Mouse (Mus musculus): ENCODE measurements around the gene Mxi1. TPM values are rescaled to one million over a fixed set of nuclear protein-coding genes. Genes with fewer than 3 reads are reported as not detected.

Mxi1 gene
- polyA plus RNA-seq, 1 experiment, result 21.5 TPM

DNA sequence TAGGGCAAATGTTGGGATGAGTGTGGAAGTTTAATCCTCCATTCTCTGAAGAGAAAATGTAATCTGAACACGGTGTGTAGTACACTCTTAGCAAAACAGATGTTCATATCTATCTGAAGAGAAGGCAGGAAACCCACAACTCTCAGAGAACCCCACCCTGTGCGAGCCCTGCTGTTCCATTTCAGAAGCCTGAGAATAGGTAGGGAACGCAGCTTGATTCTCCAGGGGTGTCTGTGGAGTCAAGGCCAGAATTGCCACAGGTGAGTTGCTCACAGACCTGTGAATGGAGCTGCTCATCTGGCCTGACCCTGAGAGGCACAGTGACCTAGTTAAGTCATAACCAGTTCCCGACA is 10.5 kb upstream of the Mxi1 start:
- H3K4me1 ChIP-seq (ENCODE audit: control insufficient read depth, insufficient read depth, low read length), result no peaks in the 10 kb centered on the region
- WGBS, result 76% methylated on average over 4 of the region's 4 CpGs
- TF ChIP-seq CTCF (IDR thresholded peaks at IDR 0.05; ENCODE audit: insufficient read depth, low read length), result no peak
- no peak for TF ChIP-seq POLR2A (IDR thresholded peaks at IDR 0.05; ENCODE audit: borderline replicate concordance, extremely low read depth, low read depth, low read length)
- DNase-seq, result no peak
- no peak overlapping the region for H3K4me3 ChIP-seq (replicated peaks; ENCODE audit: extremely low read depth, low read depth, low read length)

DNA sequence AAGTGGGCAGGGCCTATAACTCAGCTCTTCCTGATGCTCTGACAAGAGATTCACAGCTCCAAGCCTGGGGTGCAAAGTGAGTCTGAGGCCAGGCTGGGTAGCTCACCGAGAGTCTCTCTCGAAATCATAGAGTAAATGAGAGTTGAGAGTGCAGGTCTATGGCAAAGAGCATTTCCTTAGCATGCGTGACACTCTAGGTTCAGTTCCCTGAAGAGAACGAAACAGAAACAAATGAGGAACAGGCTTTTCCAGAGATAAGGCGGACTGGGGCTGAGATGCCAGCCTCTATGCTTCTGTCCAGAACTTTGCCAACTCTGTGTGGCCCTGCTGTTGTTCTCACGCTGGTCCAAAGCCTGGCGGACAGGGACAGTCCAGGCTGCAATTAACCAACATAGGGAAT is 6.9 kb upstream of the Mxi1 start:
- 75% methylated on average over 7 of the region's 7 CpGs for whole genome bisulfite sequencing
- H3K4me3 ChIP-seq (replicated peaks; ENCODE audit: extremely low read depth, low read depth, low read length), result no peak overlapping the region
- DNase-seq, result no peak
- H3K4me1 ChIP-seq (ENCODE audit: control insufficient read depth, insufficient read depth, low read length), result no peaks in the 10 kb centered on the region
- TF ChIP-seq CTCF (IDR thresholded peaks at IDR 0.05; ENCODE audit: insufficient read depth, low read length) (no peak), POLR2A (IDR thresholded peaks at IDR 0.05; ENCODE audit: borderline replicate concordance, extremely low read depth, low read depth, low read length) (no peak)

DNA sequence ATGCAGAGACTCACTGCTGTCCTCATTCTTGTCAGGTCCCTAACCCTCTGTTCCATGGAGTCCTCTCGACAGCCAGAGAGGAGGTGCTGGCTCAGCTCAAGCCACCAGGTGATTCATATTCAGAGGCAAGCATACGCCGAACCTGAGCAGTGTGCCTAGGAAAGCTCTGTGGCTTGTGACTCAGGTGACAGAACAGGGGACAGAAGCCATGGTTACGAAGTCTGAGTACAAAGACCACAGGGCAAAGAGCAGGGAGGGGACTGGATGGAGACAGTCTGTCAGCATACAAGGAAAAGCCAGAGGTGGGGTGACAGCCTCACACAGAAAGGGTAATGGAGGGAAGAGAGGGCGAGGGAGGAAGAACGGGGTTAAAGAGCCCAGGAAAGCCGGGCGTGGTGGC is 4.7 kb upstream of the Mxi1 start:
- Histone ChIP-seq H3K4me3 (replicated peaks; ENCODE audit: extremely low read depth, low read depth, low read length) (no peak overlapping the region), H3K4me1 (ENCODE audit: control insufficient read depth, insufficient read depth, low read length) (no peaks in the 10 kb centered on the region)
- TF ChIP-seq CTCF (IDR thresholded peaks at IDR 0.05; ENCODE audit: insufficient read depth, low read length) (no peak), POLR2A (IDR thresholded peaks at IDR 0.05; ENCODE audit: borderline replicate concordance, extremely low read depth, low read depth, low read length) (no peak)
- no peak for DNase-seq
- 85% methylated on average over 8 of the region's 8 CpGs for WGBS

DNA sequence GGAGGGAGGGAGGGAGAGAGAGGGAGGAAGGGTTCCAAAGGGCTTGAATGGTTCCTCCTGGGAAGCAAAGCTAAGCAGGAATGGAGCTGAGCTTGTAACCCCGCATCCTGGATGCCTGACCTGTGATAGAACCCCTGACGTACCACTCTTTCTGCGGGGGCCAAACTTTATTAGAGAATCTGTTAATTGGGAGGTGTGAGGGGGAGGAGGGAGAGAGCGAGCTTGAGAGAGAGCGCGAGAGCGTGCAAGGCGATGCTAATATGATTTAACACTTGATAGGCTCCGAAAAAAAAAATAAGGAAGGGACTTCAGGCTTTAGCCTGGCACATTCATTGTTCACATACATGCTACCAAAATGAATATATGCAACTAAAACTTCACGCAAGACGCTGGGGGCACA is 3.6 kb upstream of the Mxi1 start:
- DNase-seq, result no peak
- Histone ChIP-seq H3K4me1 (ENCODE audit: control insufficient read depth, insufficient read depth, low read length) (no peaks in the 10 kb centered on the region), H3K4me3 (replicated peaks; ENCODE audit: extremely low read depth, low read depth, low read length) (no peak overlapping the region)
- 59% methylated on average over 11 of the region's 11 CpGs for WGBS
- TF ChIP-seq CTCF (IDR thresholded peaks at IDR 0.05; ENCODE audit: insufficient read depth, low read length) (no peak), POLR2A (IDR thresholded peaks at IDR 0.05; ENCODE audit: borderline replicate concordance, extremely low read depth, low read depth, low read length) (no peak)

DNA sequence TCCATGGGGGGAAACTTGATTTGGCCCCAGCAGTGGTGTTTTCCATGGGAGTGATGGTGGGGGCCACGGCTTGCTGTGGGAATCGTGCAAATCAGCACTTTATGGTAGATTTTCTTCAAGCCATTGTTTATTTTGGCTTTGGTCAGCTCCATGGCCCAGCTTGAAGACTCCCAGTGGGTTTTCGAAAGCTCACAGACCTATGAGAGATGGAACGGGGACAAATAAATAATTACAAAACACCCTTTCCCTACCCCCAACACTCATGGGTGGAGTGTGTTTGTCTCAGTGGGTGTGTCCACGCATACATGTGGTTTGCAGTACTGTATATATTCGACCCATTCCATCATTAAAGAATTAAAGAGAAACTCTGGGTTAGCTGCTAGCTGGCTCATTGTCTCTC is 3.1 kb upstream of the Mxi1 start:
- no peak overlapping the region for H3K4me3 ChIP-seq (replicated peaks; ENCODE audit: extremely low read depth, low read depth, low read length)
- 36% methylated on average over 6 of the region's 6 CpGs for WGBS
- TF ChIP-seq POLR2A (IDR thresholded peaks at IDR 0.05; ENCODE audit: borderline replicate concordance, extremely low read depth, low read depth, low read length) (no peak), CTCF (IDR thresholded peaks at IDR 0.05; ENCODE audit: insufficient read depth, low read length) (no peak)
- DNase-seq, result no peak
- no peaks in the 10 kb centered on the region for H3K4me1 ChIP-seq (ENCODE audit: control insufficient read depth, insufficient read depth, low read length)

DNA sequence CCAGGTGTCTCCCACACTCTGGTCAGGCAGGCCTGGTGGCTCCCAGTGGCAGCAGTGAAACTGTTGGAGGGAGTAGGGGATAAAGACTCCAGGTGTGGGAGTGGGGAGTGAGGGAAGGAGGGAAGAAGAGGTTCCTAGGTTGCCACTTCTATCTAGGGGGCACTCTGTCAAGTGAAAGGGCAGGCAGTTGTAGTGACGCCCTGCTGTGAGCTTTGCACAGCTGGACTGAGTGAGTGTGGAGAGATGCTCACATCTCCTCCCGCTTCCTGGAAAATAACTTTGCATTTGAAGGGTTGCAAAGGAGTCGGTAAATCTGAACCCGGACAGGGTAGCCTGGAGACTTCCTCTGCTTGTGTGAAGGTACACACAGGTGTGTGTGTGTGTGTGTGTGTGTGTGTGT is 687 bp upstream of the Mxi1 start:
- H3K4me1 ChIP-seq (ENCODE audit: control insufficient read depth, insufficient read depth, low read length), result no peaks in the 10 kb centered on the region
- no peak for TF ChIP-seq CTCF (IDR thresholded peaks at IDR 0.05; ENCODE audit: insufficient read depth, low read length)
- no peak for DNase-seq
- H3K4me3 ChIP-seq (replicated peaks; ENCODE audit: extremely low read depth, low read depth, low read length), result no peak overlapping the region
- 48% methylated on average over 4 of the region's 4 CpGs for WGBS

DNA sequence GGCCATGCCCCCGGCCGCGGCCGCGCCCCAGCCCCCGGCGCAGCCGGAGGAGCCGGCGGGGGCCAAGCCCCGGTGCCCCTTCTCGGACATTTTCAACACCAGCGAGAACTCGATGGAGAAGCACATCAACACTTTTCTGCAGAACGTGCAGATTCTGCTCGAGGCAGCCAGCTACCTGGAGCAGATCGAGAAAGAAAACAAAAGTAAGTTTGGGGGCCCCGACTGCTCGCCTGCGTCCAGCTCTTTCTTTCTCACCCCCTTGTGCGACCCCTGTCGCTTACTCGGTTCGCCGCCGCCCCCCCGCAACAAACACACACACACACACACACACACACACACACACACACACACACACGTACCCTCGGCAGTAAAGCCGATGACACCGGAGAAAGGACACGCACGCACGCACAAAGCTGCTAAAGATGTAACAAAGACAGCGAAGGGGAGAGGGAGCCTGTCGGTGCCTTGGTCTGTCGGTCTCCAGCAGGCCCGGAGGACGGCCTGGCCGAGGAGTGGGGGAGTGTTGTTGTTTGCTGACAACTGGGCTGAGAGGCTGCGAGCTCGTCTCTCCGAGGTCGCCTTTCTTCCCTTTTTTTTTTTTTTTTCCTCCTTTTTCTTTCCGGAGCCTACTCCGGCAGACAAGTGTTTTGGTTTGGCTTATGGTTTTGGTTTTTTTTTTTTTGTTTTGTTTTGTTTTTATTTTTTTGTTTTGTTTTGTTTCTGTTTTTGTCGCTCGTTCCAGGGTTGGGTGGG is 629 bp downstream of the Mxi1 start:
- DNase-seq, result peak; percentile 47
- under 1% methylated on average over 47 of the region's 48 CpGs for WGBS
- Histone ChIP-seq H3K4me1 (ENCODE audit: control insufficient read depth, insufficient read depth, low read length) (peaks cover 5% of the 10 kb centered on the region; the same call in 1 of the 2 replicates), H3K4me3 (replicated peaks; ENCODE audit: extremely low read depth, low read depth, low read length) (peak overlapping the region; percentile 98)
- TF ChIP-seq CTCF (IDR thresholded peaks at IDR 0.05; ENCODE audit: insufficient read depth, low read length) (no peak), POLR2A (IDR thresholded peaks at IDR 0.05; ENCODE audit: borderline replicate concordance, extremely low read depth, low read depth, low read length) (peak; percentile 18; the same call in 1 of the 2 replicates)

DNA sequence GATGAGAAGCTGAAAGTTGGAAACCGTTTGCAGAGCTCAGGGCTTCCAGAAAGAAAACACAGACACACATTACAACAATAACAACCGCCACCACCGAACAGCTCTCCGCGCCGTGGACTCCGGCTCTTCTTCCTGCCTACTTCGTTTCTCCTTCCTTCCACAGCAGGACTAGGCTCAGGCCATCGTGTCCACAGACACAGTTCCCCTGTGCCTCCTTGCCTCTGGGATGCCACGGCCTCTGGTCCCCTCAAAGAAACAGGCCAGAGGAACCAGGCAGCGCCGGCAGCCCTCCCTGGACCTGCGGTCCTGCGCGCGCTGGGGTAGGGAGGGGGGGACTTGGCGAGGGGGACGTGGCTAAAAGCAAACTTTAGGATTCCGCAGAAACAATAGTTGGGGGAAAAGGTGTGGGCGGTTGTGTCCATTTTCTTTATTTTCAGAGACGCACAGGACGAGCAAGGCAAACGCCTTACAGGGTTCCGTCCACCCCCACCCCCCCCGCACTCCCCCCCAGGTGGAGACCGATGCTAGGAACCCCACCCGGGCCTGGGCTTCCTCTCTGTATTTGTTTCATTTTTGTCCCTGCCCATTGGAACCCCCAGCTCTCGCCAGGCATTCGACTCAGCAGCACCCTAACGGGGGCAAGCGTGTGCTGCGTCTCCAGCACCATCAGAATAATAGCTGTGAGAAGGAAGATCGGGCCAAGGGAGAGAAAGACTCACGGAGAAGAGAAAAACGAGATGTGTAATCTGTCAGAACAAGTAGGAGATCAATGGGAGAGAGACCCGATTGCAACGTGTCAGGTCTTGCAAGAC is 1.4 kb downstream of the Mxi1 start:
- DNase-seq, result peak; percentile 66
- peaks cover 5% of the 10 kb centered on the region; the same call in 1 of the 2 replicates for H3K4me1 ChIP-seq (ENCODE audit: control insufficient read depth, insufficient read depth, low read length)
- TF ChIP-seq CTCF (IDR thresholded peaks at IDR 0.05; ENCODE audit: insufficient read depth, low read length) (no peak), POLR2A (IDR thresholded peaks at IDR 0.05; ENCODE audit: borderline replicate concordance, extremely low read depth, low read depth, low read length) (peak; percentile 47; the same call in 1 of the 2 replicates)
- H3K4me3 ChIP-seq (replicated peaks; ENCODE audit: extremely low read depth, low read depth, low read length), result peak overlapping the region; percentile 85
- WGBS, result under 1% methylated on average over 37 of the region's 37 CpGs

DNA sequence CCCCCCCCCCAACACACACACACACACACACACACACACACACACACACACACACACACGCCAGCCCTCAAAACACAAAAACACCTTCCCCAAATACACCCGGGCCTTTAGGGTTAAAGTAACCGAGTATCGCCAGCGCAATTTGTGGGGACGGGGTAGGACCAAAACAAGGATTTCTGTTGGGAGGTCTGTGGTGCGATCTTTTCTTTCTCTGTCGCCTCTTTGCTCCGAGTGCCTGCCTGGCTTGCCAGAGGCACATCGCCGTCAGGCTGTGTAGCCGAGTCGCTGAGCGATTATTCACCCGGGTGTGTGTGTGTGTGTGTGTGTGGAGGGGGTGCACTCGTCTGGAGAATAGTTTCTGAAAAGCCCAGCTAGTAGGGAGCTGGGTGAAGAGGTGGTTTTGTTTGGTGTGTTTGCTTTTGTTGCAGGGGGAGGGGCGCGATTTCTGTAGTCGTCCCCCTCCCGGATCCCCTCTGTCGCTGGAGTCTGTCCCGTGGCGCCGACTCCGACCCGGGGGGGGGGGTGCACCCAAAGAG is 2.1 kb downstream of the Mxi1 start:
- WGBS, result under 1% methylated on average over 26 of the region's 26 CpGs
- Histone ChIP-seq H3K4me1 (ENCODE audit: control insufficient read depth, insufficient read depth, low read length) (peaks cover 5% of the 10 kb centered on the region; the same call in 1 of the 2 replicates), H3K4me3 (replicated peaks; ENCODE audit: extremely low read depth, low read depth, low read length) (peak overlapping the region; percentile 85)
- DNase-seq, result peak; percentile 62
- TF ChIP-seq CTCF (IDR thresholded peaks at IDR 0.05; ENCODE audit: insufficient read depth, low read length) (no peak), POLR2A (IDR thresholded peaks at IDR 0.05; ENCODE audit: borderline replicate concordance, extremely low read depth, low read depth, low read length) (peak; percentile 50; the same call in 1 of the 2 replicates)

All from lung, adult 2 months (tissue).